Mouse (Mus musculus): ENCODE data around the gene Gm21083. TPM values are rescaled to one million over a fixed set of nuclear protein-coding genes. Genes with fewer than 3 reads are reported as not detected.
"Not testable (repeated sequence)": the region's sequence is repeated elsewhere in the genome, so short reads cannot be mapped to it uniquely, and the experiment has no call there.

The Gm21083 gene
- total RNA-seq (2015) (not detected in 2 replicates), total RNA-seq (2017) (not detected in 2 replicates)

GRCm38 (mm10) chr5:15577033-15577432 is at the start of gene Gm21083:
Gene Gm21083, plus strand, starts transcription at chr5:15577333.
- ATAC-seq (replicated peaks; ENCODE audit: poor library complexity) = not testable (repeated sequence)

GRCm38 (mm10) chr5:15529122-15529521 is 48.0 kb upstream of the Gm21083 start, which contains the start of gene Gm21190:
Gene Gm21190, minus strand, starts transcription at chr5:15529222.
- ATAC-seq (replicated peaks; ENCODE audit: poor library complexity) = not testable (repeated sequence)

- ATAC-seq (replicated peaks; ENCODE audit: poor library complexity) = not testable (repeated sequence)
These were observed 28.5 kb upstream of the Gm21083 start for GRCm38 (mm10) chr5:15548642-15549041.

GRCm38 (mm10) chr5:15549134-15549533 is 28.0 kb upstream of the Gm21083 start:
- not testable (repeated sequence) for ATAC-seq (replicated peaks; ENCODE audit: poor library complexity)

DNA sequence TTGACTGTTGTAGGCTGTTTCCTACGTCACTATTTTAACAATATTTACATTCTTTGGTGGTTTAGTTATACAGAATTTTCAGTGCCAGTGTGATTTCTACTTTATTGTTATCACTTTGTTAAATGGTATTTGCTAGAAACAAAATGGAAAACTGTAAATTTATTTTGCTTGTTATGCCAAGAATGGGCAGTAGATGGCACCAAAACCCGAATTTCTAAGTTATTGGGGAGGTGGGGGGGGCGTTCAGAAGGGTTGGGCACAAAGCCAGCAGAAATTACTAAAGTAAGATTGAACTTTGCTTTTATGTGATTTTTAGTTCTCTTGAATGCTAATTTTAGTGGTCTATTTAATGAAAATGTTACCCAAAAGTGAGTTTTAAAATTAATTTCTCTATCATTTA is 27.5 kb upstream of the Gm21083 start:
- ATAC-seq (replicated peaks; ENCODE audit: poor library complexity) = 0 out of 2 replicates have a peak, but pooled peaks have one; percentile 34

DNA sequence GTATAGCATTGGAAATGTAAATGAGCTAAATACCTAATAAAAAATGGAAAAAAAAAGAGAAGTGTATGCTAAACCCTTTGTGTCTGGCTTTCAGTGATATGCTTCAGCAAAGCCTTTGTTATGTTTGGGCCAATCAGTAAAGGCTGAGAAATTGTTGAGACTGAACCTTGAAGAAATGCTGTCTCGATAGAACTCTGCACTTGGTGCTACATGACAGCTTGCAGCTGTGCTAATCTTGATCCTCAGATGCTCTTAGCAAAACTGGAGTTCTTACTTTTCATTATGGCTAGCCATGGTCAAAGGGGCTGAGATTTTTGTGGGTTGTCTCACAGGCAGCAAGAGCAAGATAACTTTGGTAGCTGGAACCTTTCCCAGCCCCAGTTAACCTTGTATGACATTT is 18.5 kb upstream of the Gm21083 start:
- not testable (repeated sequence) for ATAC-seq (replicated peaks; ENCODE audit: poor library complexity)

DNA sequence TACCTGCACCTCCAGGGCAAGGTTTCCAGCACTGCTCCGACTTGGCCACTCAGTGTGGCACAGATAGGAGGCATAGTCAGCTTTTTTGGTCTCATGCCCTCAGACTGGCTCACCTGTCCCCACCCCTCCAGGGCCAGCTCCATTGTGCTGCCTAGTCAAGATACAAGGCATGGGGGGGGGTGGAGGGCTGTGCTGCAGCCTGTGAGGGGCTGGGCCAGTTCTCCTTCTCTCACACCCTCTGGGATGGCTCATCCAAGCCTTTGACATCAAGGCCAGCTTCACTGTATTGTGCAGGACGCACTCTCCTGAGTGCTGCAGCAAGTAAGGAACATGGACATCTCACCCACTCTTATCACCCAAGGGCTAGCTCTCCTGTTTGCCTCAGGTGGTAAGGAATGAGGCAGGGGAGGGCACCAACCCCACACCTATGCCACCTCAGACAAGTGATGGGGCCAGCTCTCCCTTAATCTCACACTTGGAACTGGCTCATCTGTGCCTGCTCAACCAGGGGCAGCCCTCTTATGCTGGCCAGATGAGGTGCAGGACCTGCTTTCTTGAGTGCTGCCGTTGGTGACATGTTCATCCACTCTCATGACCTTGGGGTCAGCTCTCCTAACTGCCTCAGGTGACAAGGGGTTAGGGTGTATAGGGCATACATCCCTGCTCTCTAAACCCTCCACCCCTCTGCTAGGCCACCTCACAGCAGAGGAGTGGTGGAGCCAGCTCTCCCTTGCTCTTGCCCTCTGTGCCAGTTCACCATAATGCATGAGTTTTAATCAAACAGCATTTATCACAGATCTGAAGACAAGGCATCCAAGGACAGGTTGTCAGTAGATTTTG is 15.5 kb upstream of the Gm21083 start:
- not testable (repeated sequence) for ATAC-seq (replicated peaks; ENCODE audit: poor library complexity)

GRCm38 (mm10) chr5:15573735-15574134 is 3.4 kb upstream of the Gm21083 start:
- not testable (repeated sequence) for ATAC-seq (replicated peaks; ENCODE audit: poor library complexity)

DNA sequence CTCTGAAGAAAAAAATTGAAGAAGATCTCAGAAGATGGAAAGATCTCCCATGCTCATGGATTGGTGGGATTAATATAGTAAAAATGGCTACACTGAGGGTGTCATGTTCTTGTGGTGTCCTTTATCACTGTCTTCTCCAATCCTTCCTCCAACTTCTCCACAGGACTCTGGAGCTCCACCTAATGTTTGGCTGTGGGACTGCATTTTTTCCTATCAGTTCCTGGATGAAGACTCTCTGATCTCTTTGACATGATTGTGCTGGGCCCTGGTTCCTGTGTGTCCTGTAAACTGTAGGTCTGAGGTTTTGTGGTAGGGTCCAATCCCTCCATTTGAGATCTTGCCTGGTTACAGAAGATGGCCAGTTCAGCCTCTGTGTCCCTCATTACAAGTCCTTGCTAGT is 9.2 kb downstream of the Gm21083 start:
- not testable (repeated sequence) for ATAC-seq (replicated peaks; ENCODE audit: poor library complexity)

DNA sequence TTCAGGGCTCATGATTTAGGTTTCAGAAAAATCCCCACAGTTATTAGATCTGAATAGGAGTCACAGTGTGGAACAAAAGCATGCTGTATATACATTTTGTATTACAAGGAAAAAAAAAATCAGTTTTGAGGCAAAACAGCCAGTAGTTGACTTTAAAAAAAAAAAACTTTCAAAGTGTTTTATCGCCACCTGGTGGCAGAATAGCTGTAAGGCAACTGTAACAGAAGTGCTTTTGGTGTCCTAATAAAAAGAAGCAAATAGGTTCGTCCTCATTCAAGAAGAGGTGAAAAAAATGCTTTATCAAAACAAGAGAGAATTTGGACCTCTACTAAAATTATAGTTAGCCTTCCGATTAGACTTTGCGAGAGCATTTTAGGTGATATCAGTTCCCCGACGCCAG is 11.2 kb downstream of the Gm21083 start:
- ATAC-seq (replicated peaks; ENCODE audit: poor library complexity) = not testable (repeated sequence)

- not testable (repeated sequence) for ATAC-seq (replicated peaks; ENCODE audit: poor library complexity)
These were observed 13.5 kb downstream of the Gm21083 start for GRCm38 (mm10) chr5:15590635-15591034.

- not testable (repeated sequence) for ATAC-seq (replicated peaks; ENCODE audit: poor library complexity)
These were observed 14.4 kb downstream of the Gm21083 start for GRCm38 (mm10) chr5:15591577-15591976.

GRCm38 (mm10) chr5:15598831-15599230 is 21.7 kb downstream of the Gm21083 start:
- ATAC-seq (replicated peaks; ENCODE audit: poor library complexity) = not testable (repeated sequence)

DNA sequence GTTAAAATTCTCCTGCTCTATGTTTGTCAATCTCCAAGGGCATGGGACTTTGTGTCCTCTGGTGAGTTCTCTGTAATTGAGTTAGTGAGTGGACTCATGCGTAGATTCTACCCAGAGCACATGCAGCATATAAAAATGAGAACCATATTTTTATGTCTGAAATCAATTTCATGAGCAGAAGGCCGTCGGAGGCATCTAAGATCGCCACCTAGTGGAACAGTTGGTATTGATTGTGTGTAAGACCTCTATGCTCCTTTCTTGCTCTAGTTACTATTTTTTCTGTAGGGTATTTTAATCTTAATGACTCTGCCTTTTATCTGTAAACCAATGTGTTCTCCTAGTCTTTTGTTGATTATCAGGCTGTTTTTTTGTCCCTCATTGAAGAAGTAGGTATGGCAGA is 23.2 kb downstream of the Gm21083 start:
- not testable (repeated sequence) for ATAC-seq (replicated peaks; ENCODE audit: poor library complexity)

DNA sequence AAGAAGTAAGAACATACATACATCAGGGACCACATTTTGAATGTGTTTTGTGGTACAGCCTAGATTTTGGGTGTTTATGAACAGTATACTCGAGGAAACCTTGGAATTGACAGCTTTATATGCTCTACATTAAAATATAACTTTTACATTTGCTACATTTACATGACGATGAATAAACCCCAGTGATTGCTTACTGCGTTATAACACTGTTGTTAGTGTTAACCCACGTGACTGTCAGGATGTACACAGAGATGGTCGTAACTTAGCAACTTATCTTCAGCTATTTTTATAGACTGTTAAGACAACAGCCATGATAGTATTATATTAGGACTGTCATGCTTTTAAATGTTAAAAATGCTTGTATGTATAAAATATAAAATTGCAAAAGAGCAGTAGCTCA is 24.3 kb downstream of the Gm21083 start:
- not testable (repeated sequence) for ATAC-seq (replicated peaks; ENCODE audit: poor library complexity)

DNA sequence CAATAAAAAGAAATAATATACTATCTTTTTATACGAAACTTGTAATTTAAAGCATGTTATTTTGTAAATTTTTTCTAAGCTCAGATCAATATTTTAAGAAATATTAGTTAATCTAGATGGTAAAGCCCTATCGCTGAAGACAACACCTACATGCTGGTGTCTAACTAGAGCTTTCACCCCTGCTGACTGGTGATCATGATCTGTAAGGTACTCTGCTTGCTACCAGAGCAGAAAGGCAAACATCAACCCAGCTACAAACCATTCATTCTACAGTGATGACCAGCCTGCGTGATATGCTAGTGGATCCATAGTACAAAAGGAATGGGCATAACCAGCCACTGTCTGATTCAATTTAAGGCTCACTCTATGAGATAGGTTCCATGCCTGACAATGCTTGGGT is 24.8 kb downstream of the Gm21083 start:
- ATAC-seq (replicated peaks; ENCODE audit: poor library complexity) = not testable (repeated sequence)

GRCm38 (mm10) chr5:15602424-15602947 is 25.4 kb downstream of the Gm21083 start:
- not testable (repeated sequence) for ATAC-seq (replicated peaks; ENCODE audit: poor library complexity)

GRCm38 (mm10) chr5:15603008-15603407 is 25.9 kb downstream of the Gm21083 start:
- not testable (repeated sequence) for ATAC-seq (replicated peaks; ENCODE audit: poor library complexity)

DNA sequence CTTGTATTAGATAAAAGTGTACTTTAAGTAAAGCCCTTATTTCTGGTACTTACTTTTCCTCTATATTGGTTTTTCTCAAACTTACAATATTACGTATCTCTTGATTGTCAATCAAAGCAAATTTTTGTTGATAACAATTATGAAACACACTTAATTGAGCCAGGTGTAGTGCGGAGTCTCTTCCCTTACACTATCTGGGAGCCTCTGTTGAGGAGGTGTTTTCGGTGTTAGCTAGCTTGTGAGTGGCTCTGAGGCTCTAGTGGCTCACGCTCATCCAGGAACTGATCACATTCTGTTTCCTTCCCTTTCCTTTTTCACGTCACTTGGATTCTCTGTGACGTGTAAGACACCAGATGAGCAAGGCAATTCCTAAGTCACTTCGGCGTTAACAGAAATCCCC is 26.5 kb downstream of the Gm21083 start:
- ATAC-seq (replicated peaks; ENCODE audit: poor library complexity) = not testable (repeated sequence)

GRCm38 (mm10) chr5:15606677-15607076 is 29.5 kb downstream of the Gm21083 start:
- not testable (repeated sequence) for ATAC-seq (replicated peaks; ENCODE audit: poor library complexity)

GRCm38 (mm10) chr5:15610695-15611094 is 33.6 kb downstream of the Gm21083 start:
- ATAC-seq (replicated peaks; ENCODE audit: poor library complexity) = not testable (repeated sequence)

DNA sequence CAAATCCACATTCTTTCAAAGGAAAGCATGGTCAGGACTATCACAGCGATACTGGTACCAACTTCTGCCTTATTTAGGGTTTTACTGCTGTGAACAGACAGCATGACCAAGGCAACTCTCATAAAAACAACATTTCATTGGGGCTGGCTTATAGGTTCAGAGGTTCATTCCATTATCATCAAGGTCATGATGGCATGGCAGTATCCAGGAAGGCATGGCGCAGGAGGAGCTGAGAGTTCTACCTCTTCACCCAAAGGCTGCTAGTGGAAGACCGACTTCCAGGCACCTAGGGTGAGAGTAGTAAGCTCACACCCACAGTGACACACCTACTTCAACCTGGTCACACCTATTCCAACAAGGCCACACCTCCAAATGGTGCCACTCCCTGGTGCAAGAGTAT is 39.1 kb downstream of the Gm21083 start:
- ATAC-seq (replicated peaks; ENCODE audit: poor library complexity) = not testable (repeated sequence)
